Mouse (Mus musculus): Measurements from ENCODE around the gene Igsf3. TPM values are rescaled to one million over a fixed set of nuclear protein-coding genes. Genes with fewer than 3 reads are reported as not detected.

Igsf3 gene
- total and polyA plus RNA-seq, 3 experiments = 3.9 to 11.8 (median 11.4) TPM

DNA sequence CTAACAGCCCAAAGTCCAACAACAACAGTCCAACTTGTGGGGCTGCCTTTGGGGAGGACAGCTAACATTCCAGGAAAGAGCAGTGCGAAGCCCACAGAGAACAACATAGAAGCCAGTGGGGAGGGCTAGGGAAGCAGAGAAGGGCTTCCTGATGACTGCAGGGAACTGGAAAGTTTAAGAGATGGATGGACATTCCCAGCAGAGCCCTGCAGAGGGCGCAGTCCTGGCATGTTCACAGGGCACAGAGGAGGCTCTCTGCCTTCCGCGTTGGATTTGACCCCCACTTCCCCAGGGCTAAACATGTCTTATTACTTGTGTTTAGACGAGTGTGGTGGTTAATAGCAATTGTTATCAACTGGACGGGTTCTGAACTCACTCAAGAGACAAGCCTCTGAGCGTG lies 111.3 kb downstream of the Igsf3 start:
- Histone ChIP-seq H3K79me2 (replicated peaks; ENCODE audit: control insufficient read depth, insufficient read depth, low read length) (no peaks in the 10 kb centered on the region), H3K4me3 (no peak overlapping the region), H3K4me1 (ENCODE audit: control insufficient read depth, insufficient read depth, low read length) (no peaks in the 10 kb centered on the region), H3K9ac (ENCODE audit: low read depth, low read length) (no peak overlapping the region), H3K27me3 (ENCODE audit: control insufficient read depth, insufficient read depth, low read length) (no peaks in the 10 kb centered on the region), H3K36me3 (ENCODE audit: control insufficient read depth, insufficient read depth, low read length) (no peaks in the 10 kb centered on the region), H3K27ac (no peak overlapping the region)
- 67% methylated on average over 7 of the region's 7 CpGs for WGBS
- intact Hi-C loops (cut with DNase I) = no loop called here
- DNase-seq = no peak
- TF ChIP-seq EP300 (IDR thresholded peaks at IDR 0.05; ENCODE audit: insufficient read depth, low read depth, low read length) = no peak
- TF ChIP-seq POLR2A (IDR thresholded peaks at IDR 0.05; ENCODE audit: insufficient read depth, low read depth, low read length) = no peak
- TF ChIP-seq CTCF (IDR thresholded peaks at IDR 0.05) = no peak

DNA sequence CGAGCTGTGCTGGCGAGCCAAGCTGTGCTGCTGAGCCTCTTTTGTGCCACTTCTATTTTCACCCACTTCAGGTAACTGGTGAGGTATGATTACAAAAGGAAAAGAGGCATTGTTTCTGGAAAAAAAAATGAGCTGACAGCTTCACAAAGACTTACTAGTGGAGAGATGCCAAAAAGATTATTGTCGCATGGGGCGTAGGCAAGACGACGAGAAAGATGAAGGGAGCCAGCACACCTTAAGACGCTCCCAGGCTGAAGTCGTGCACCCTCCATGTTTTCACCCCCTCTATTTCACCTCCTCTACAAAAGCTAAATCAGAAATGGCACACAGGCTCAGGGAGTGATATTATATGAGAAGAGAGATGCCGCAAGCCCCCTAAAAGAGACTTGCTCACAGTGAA lies 113.6 kb downstream of the Igsf3 start:
- Histone ChIP-seq H3K27me3 (ENCODE audit: control insufficient read depth, insufficient read depth, low read length) (no peaks in the 10 kb centered on the region), H3K27ac (no peak overlapping the region), H3K79me2 (replicated peaks; ENCODE audit: control insufficient read depth, insufficient read depth, low read length) (no peaks in the 10 kb centered on the region), H3K4me1 (ENCODE audit: control insufficient read depth, insufficient read depth, low read length) (no peaks in the 10 kb centered on the region; the same call in 1 of the 2 replicates), H3K4me3 (no peak overlapping the region), H3K9ac (ENCODE audit: low read depth, low read length) (no peak overlapping the region), H3K36me3 (ENCODE audit: control insufficient read depth, insufficient read depth, low read length) (no peaks in the 10 kb centered on the region)
- no peak for DNase-seq
- TF ChIP-seq POLR2A (IDR thresholded peaks at IDR 0.05; ENCODE audit: insufficient read depth, low read depth, low read length) (no peak), CTCF (IDR thresholded peaks at IDR 0.05) (no peak), EP300 (IDR thresholded peaks at IDR 0.05; ENCODE audit: insufficient read depth, low read depth, low read length) (no peak)
- WGBS = 78% methylated on average over 9 of the region's 9 CpGs
- intact Hi-C loops (cut with DNase I) = no loop called here

DNA sequence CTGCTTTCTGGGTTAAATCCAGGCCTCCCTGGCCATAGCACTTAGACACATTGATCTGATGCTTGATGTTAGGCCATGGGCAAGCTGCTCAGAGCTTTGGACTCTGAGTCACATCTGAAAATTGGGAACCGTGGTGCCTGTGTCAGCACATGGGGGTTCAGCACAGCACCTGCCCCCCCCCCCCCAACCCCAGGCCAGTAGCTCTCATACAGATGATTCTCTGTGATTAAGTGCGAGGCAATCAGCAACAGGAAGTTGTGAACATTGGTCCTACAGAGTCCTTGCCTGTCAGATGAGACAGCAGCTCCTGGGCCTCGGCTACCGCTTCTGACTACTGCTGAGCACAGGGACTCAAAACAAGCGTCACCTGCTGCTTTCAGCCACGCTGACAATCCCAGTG lies 116.0 kb downstream of the Igsf3 start:
- no peak overlapping the region for H3K9ac ChIP-seq (ENCODE audit: low read depth, low read length)
- no peaks in the 10 kb centered on the region for H3K27me3 ChIP-seq (ENCODE audit: control insufficient read depth, insufficient read depth, low read length)
- no peaks in the 10 kb centered on the region for H3K79me2 ChIP-seq (replicated peaks; ENCODE audit: control insufficient read depth, insufficient read depth, low read length)
- no peaks in the 10 kb centered on the region for H3K36me3 ChIP-seq (ENCODE audit: control insufficient read depth, insufficient read depth, low read length)
- H3K4me1 ChIP-seq (ENCODE audit: control insufficient read depth, insufficient read depth, low read length) = no peaks in the 10 kb centered on the region; the same call in 1 of the 2 replicates
- 81% methylated on average over 6 of the region's 6 CpGs for WGBS
- no peak for DNase-seq
- intact Hi-C loops (cut with DNase I) = loop anchor here (1.0 kb wide), 1 partner anchor 319 kb away; no protein-coding TSS in a partner anchor
- no peak overlapping the region for H3K27ac ChIP-seq
- TF ChIP-seq CTCF (IDR thresholded peaks at IDR 0.05) (no peak), POLR2A (IDR thresholded peaks at IDR 0.05; ENCODE audit: insufficient read depth, low read depth, low read length) (no peak), EP300 (IDR thresholded peaks at IDR 0.05; ENCODE audit: insufficient read depth, low read depth, low read length) (no peak)
- no peak overlapping the region for H3K4me3 ChIP-seq

DNA sequence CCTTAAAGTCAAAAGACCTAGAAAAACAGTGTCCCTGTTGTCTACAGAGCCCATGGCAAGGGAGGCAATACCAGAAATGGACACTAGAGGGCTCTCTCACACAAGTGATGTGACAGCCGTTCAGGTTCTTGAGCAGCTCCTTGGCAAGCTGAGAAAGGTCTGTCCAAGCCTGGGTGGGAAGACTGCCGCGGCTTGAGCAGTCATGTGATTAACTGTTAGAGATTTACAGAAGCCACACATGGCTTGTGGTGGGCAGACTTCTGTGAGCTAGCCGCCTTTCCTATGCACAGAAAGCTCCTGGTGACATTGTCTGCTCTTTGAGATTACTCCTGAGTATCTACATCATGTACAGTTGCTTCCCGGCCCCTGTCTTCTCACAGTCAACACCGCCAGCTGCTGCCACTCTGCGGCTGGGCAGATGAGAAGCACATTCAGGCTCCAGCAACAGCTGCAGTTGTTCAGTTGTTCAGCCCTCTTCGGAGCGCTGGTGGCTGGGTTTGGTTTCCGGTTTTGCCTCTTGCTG lies 117.1 kb downstream of the Igsf3 start:
- no peaks in the 10 kb centered on the region for H3K27me3 ChIP-seq (ENCODE audit: control insufficient read depth, insufficient read depth, low read length)
- 38% methylated on average over 10 of the region's 10 CpGs for WGBS
- TF ChIP-seq POLR2A (IDR thresholded peaks at IDR 0.05; ENCODE audit: insufficient read depth, low read depth, low read length) (no peak), CTCF (IDR thresholded peaks at IDR 0.05) (no peak; the same call in 1 of the 2 replicates), EP300 (IDR thresholded peaks at IDR 0.05; ENCODE audit: insufficient read depth, low read depth, low read length) (peak; percentile 93)
- H3K36me3 ChIP-seq (ENCODE audit: control insufficient read depth, insufficient read depth, low read length) = no peaks in the 10 kb centered on the region
- no peaks in the 10 kb centered on the region for H3K79me2 ChIP-seq (replicated peaks; ENCODE audit: control insufficient read depth, insufficient read depth, low read length)
- no peaks in the 10 kb centered on the region; the same call in 1 of the 2 replicates for H3K4me1 ChIP-seq (ENCODE audit: control insufficient read depth, insufficient read depth, low read length)
- DNase-seq = peak; percentile 80 to 82
- no peak overlapping the region for H3K4me3 ChIP-seq
- H3K27ac ChIP-seq = peak overlapping the region; percentile 23; the same call in 1 of the 2 replicates
- no peak overlapping the region for H3K9ac ChIP-seq (ENCODE audit: low read depth, low read length)
- intact Hi-C loops (cut with DNase I) = loop anchor here (1.0 kb wide), 2 partner anchors 312 to 318 kb away; no protein-coding TSS in a partner anchor

DNA sequence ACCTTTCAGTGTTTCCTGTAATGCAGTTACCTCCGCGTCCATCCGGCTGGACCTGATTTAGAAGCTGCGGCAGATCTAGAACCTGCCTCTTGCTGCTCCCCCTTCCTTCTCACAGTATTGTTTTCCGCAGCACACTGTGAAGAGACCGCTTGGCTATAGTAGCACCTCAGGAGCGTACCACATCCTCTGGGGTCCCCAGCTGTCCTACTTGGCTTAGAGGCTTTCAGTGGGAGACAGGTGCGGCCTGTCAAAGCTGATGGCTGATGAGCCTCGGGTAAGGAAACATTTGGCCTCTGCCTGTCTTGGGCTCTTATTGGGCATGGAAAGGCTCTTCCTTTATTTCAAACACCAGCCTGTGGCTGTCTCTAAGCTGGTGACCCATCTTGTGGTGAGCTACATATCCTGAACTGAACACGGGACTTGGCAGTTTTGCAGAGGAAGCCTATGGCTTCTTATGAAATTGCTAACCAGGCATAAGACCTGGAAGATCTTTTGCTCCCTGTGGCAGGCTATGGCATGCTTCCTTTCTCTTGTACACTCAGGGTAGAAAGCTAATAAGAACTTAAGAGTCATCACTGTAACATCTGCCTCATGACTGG lies 120.6 kb downstream of the Igsf3 start:
- intact Hi-C loops (cut with DNase I) = no loop called here
- H3K36me3 ChIP-seq (ENCODE audit: control insufficient read depth, insufficient read depth, low read length) = no peaks in the 10 kb centered on the region
- WGBS = 84% methylated on average over 10 of the region's 10 CpGs

DNA sequence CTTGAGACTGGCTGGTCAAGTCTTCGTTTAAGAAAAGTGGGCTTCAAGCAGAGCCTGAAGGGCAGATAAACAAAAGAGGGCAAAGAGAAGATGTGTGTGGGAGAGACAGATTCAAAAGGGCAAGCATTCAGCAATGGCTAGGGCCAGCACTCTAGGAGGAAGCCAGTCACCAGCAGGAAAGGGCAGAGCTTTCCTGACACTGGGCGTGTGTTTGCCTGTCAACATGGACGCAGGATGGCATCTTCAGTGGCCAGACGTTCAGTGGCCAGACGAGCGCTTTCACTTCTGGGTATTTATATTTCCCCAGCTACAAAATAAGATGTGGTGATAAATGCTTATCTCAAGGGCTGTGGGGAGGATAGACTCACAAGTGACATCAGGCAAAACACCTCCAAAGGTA lies 123.0 kb downstream of the Igsf3 start:
- no peak for TF ChIP-seq CTCF (IDR thresholded peaks at IDR 0.05)
- TF ChIP-seq EP300 (IDR thresholded peaks at IDR 0.05; ENCODE audit: insufficient read depth, low read depth, low read length) = no peak
- TF ChIP-seq POLR2A (IDR thresholded peaks at IDR 0.05; ENCODE audit: insufficient read depth, low read depth, low read length) = no peak
- H3K79me2 ChIP-seq (replicated peaks; ENCODE audit: control insufficient read depth, insufficient read depth, low read length) = no peaks in the 10 kb centered on the region
- no peak for DNase-seq
- H3K27ac ChIP-seq = peak overlapping the region; percentile 84
- no peak overlapping the region for H3K4me3 ChIP-seq
- no peaks in the 10 kb centered on the region for H3K27me3 ChIP-seq (ENCODE audit: control insufficient read depth, insufficient read depth, low read length)
- H3K4me1 ChIP-seq (ENCODE audit: control insufficient read depth, insufficient read depth, low read length) = peaks cover 11% of the 10 kb centered on the region
- 47% methylated on average over 6 of the region's 6 CpGs for WGBS
- H3K36me3 ChIP-seq (ENCODE audit: control insufficient read depth, insufficient read depth, low read length) = no peaks in the 10 kb centered on the region
- intact Hi-C loops (cut with DNase I) = loop anchor here (5.0 kb wide), 1 partner anchor 207 kb away; no protein-coding TSS in a partner anchor
- H3K9ac ChIP-seq (ENCODE audit: low read depth, low read length) = no peak overlapping the region

More for the DNA sequence above, 120.6 kb downstream of the Igsf3 start:
- DNase-seq = no peak
- no peak overlapping the region for H3K9ac ChIP-seq (ENCODE audit: low read depth, low read length)
- H3K4me3 ChIP-seq = no peak overlapping the region
- H3K4me1 ChIP-seq (ENCODE audit: control insufficient read depth, insufficient read depth, low read length) = peaks cover 11% of the 10 kb centered on the region
- TF ChIP-seq CTCF (IDR thresholded peaks at IDR 0.05) = no peak
- no peak for TF ChIP-seq POLR2A (IDR thresholded peaks at IDR 0.05; ENCODE audit: insufficient read depth, low read depth, low read length)
- H3K27ac ChIP-seq = no peak overlapping the region
- no peaks in the 10 kb centered on the region for H3K79me2 ChIP-seq (replicated peaks; ENCODE audit: control insufficient read depth, insufficient read depth, low read length)
- no peaks in the 10 kb centered on the region for H3K27me3 ChIP-seq (ENCODE audit: control insufficient read depth, insufficient read depth, low read length)

Measured in heart, adult 2 months (tissue).